Mouse (Mus musculus) embryonic facial prominence, embryonic 14.5 days (tissue): ENCODE data around the gene Sugt1. TPM values are rescaled to one million over a fixed set of nuclear protein-coding genes. Genes with fewer than 3 reads are reported as not detected.

Experiments
- ATAC-seq: fragments of 200-750 bp; cut with Nextera tagmentation; 2 replicates; pipeline ENCODE4 v1.8.0; 2017; ENCODE audit warnings: low read depth, moderate number of reproducible peaks, moderate TSS enrichment
- DNase-seq: peaks from one replicate; pipeline ENCODE4 v3.0.0-alpha.2; 2015; ENCODE audit warnings: low spot score
- H3K27ac ChIP-seq: fragments of 300-500 bp; sonication (generic); replicated peaks from 2 replicates; pipeline ENCODE4 v1.5.1; 2014; ENCODE audit warnings: low read depth, mild to moderate bottlenecking, low read length, moderate library complexity
- H3K27me3 ChIP-seq: fragments of 300-500 bp; sonication (generic); replicated peaks from 2 replicates; pipeline ENCODE4 v1.6.1; 2014; ENCODE audit warnings: low read length; ENCODE audit not compliant: control insufficient read depth, insufficient read depth
- H3K36me3 ChIP-seq: fragments of 300-500 bp; sonication (generic); 2 replicates; pipeline ENCODE4 v1.6.1; 2014; ENCODE audit warnings: low read length, mixed read lengths; ENCODE audit not compliant: control insufficient read depth, insufficient read depth
- H3K4me1 ChIP-seq: fragments of 300-500 bp; sonication (generic); 2 replicates; pipeline ENCODE4 v1.6.1; 2014; ENCODE audit warnings: antibody characterized with exemption, low read length; ENCODE audit not compliant: control insufficient read depth, insufficient read depth
- H3K4me2 ChIP-seq: fragments of 300-500 bp; sonication (generic); 2 replicates; pipeline ENCODE4 v1.6.1; 2014; ENCODE audit warnings: low read depth, mild to moderate bottlenecking, low read length, moderate library complexity, mixed read lengths
- H3K4me3 ChIP-seq: fragments of 300-500 bp; sonication (generic); 2 replicates; pipeline ENCODE4 v1.5.1; 2014; ENCODE audit warnings: low read depth, mild to moderate bottlenecking, low read length
- H3K9ac ChIP-seq: fragments of 300-500 bp; sonication (generic); 2 replicates; pipeline ENCODE4 v1.6.1; 2014; ENCODE audit warnings: low read depth, mild to moderate bottlenecking, low read length, moderate library complexity, mixed read lengths
- H3K9me3 ChIP-seq: fragments of 300-500 bp; sonication (generic); 2 replicates; pipeline ENCODE4 v1.6.1; 2016; ENCODE audit warnings: low read length; ENCODE audit not compliant: control insufficient read depth
- WGBS: fragments of 180-500 bp; shearing (Covaris S2); extraction: QIAGEN DNeasy Blood & Tissue Kit; methylation state at CpG from one replicate; pipeline ENCODE4 v1.1.7; 2014; 5-methylcytosine and 5-hydroxymethylcytosine counted together
- microRNA-seq: library from miRNA; unstranded; fragments of <30 nt; microRNA quantifications from one replicate; pipeline ENCODE4, GENCODE M21; 2016; ENCODE audit warnings: borderline number of aligned reads
- polyA plus RNA-seq: library from polyadenylated mRNA; unstranded; fragments of >200 nt; fragmentation: Nextera tagmentation; extraction: Ambion mirVana; gene quantifications from 2 replicates; pipeline ENCODE4 v1.2.1, GENCODE M21; 2014

Sugt1 gene
- polyA plus RNA-seq, 1 experiment from 2014 or later: 130 TPM

DNA sequence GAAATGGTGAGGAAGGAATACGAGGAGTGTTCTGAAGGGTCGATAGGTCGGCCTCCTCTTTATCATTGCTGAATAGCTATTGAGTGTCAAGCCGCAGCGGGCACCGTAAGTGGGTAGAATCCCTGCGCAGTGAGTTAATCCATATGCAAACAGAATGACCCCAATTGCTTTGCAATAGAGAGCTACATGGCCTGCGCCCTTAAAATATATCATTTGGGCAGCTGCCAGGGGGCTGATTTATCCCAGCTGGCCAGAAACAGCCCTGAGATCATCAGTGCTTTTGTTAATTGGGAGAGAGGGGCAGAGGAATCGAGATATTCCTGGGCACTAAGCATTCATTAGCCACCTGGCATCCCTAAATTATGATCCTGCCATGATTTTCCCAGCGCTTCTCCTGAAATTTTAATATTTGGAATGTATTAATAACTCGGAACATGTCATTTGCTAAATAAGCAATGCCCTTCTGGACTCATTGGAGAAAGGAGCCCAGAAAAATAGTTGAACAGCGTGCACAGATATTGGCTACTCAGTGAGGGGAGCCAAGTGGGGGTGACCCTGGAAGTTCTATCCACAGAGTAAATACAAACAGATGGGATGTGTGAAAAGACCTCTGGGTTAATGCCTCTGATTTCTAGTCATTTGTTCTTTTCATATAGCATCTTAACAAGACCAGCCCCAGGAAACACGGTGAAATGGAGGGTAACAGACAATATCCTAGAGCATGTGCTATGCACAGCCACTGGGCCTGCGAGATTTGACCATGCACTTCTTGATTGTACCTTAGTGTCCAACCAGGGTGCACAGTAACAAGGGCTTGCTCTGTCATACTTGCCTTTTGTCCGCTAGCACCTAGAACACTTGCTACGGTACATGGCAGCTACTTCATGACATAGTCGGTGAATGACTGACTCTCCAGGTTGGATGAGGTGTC lies 85.9 kb downstream of the Sugt1 start:
- H3K9ac ChIP-seq: no peak overlapping the region
- no peak for DNase-seq
- no peaks in the 10 kb centered on the region for H3K9me3 ChIP-seq
- no peak for ATAC-seq
- H3K4me2 ChIP-seq: no peak overlapping the region
- no peak overlapping the region for H3K27ac ChIP-seq
- no peaks in the 10 kb centered on the region for H3K27me3 ChIP-seq
- H3K4me3 ChIP-seq: no peak overlapping the region
- peaks cover 20% of the 10 kb centered on the region for H3K4me1 ChIP-seq
- 70% methylated on average over 17 of the region's 17 CpGs for WGBS
- no peaks in the 10 kb centered on the region for H3K36me3 ChIP-seq

DNA sequence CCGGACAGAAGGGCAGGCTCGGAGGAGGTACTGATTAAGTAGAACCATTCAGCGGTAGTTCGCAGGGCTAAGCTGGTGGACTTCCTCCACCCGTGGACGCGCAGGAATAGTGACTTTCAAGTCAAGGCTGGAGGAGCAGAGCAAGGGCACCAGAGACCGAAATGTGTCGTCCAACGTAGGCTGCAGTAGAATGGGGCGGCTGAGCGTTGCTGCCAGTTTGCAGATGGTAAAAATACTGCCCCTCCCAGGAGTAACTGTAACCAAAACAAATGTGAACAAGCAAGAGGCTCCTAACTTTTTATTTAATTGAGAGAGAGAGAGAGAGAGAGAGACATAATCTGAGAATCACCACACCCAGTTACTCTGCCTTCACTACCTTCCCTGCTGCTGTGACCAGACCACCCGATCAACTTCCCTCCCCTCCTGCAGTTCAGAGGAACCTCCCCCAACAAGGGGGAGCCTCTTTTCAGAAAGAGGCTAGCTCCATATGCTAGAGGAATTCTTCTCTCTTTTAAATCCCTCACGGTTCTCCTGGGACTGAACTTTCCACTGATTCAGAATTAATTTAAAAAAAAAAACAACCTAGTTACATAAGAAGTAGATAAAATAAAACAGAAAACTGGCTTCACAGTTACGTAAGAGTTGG lies 89.7 kb downstream of the Sugt1 start:
- H3K27me3 ChIP-seq: no peaks in the 10 kb centered on the region
- H3K9ac ChIP-seq: peak overlapping the region; percentile 10; the same call in 1 of the 2 replicates
- H3K4me3 ChIP-seq: no peak overlapping the region
- no peaks in the 10 kb centered on the region for H3K9me3 ChIP-seq
- H3K27ac ChIP-seq: peak overlapping the region; percentile 86
- WGBS: 35% methylated on average over 15 of the region's 15 CpGs
- peak overlapping the region; percentile 46 for H3K4me2 ChIP-seq
- peaks cover 21% of the 10 kb centered on the region for H3K4me1 ChIP-seq
- DNase-seq (peak; percentile 87), ATAC-seq (peak; percentile 56)
- H3K36me3 ChIP-seq: no peaks in the 10 kb centered on the region

DNA sequence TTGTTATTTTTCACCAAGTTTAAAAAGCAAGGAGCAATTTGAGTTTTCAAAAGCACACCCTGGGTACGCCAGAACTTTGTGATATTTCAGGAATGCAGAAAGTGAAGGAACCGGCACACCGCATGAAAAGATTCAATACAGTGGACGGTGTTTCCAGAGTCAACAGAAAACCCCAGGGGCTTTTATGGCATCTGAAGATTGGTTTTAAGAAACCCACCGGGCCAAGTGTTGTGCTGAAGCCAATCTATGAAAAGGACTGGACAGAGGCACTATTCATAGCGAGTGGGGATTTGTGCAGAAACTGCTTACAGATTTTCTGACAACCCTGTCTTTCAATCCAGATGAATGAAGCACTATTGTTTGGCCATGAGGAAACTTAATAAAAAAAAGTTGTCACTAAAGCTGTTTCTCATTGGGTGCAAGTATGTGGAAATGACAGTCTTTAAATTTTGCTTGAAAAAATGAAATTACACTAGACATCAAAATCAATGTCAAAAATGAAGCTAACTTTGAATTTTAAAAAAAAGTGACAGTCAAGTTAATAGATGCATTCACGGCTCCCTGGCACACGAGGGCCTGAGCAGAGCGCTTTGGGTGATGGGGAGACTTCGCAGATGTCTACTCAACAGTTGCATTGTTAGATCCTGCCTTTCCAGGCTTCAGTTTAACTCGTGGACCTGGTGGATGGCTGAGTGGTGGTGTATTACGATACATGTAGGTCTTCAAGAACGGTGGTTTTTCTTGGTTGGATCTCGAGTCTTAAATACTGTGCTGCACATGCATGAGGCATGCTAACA lies 90.6 kb downstream of the Sugt1 start:
- Histone ChIP-seq H3K36me3 (no peaks in the 10 kb centered on the region), H3K4me1 (peaks cover 21% of the 10 kb centered on the region), H3K9me3 (no peaks in the 10 kb centered on the region), H3K9ac (no peak overlapping the region), H3K4me2 (peak overlapping the region; percentile 46), H3K27me3 (no peaks in the 10 kb centered on the region), H3K4me3 (no peak overlapping the region), H3K27ac (peak overlapping the region; percentile 86)
- ATAC-seq (peak; percentile 20), DNase-seq (peak; percentile 86)
- 28% methylated on average over 14 of the region's 14 CpGs for WGBS

DNA sequence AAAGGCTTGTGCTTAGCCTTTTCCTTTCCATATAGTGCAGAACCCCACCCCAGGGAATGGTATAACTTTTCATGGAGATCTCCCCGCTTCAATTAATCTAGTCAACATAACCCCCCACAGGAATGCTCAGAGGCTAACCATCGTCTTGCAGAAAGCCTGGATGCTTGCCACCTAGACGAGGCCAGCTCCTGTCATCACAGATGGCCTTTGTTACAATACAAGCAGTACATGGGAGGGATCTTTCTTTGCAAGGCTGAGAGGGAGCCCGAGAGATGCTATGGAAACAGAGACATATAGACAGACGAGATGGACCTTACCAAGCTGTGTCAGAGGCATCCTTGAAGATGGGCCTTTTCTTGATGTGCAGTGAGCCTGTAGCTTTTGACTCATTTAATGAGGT lies 93.2 kb downstream of the Sugt1 start:
- H3K27me3 ChIP-seq: no peaks in the 10 kb centered on the region
- H3K27ac ChIP-seq: no peak overlapping the region
- H3K9ac ChIP-seq: no peak overlapping the region
- peaks cover 24% of the 10 kb centered on the region for H3K4me1 ChIP-seq
- H3K4me3 ChIP-seq: no peak overlapping the region
- no peak for ATAC-seq
- H3K4me2 ChIP-seq: no peak overlapping the region
- H3K36me3 ChIP-seq: no peaks in the 10 kb centered on the region
- WGBS: 44% methylated on average over 5 of the region's 5 CpGs
- H3K9me3 ChIP-seq: no peaks in the 10 kb centered on the region
- no peak for DNase-seq

Small RNAs within 50 kb of the gene (microRNA-seq; reads per million reads assigned to microRNA genes)
- not detected for gene Gm27857

Other genes starting within 250 kb of the Sugt1 start
- gene Naa16, start 196.9 kb upstream of the Sugt1 start, polyA plus RNA-seq: 30.2 and 34.2 TPM in 2 replicates
- gene Mtrf1, start 189.9 kb upstream of the Sugt1 start, polyA plus RNA-seq: 8.3 and 9.7 TPM in 2 replicates
- 13.8 and 15.4 TPM in 2 replicates for gene Kbtbd7, start 161.2 kb upstream of the Sugt1 start, polyA plus RNA-seq
- gene Kbtbd6, start 135.9 kb upstream of the Sugt1 start, polyA plus RNA-seq: 2.4 TPM in 2 replicates
- 12.7 and 13.6 TPM in 2 replicates for gene Elf1, start 106.5 kb upstream of the Sugt1 start, polyA plus RNA-seq
- gene Wbp4, start 106.2 kb upstream of the Sugt1 start, polyA plus RNA-seq: 39.6 and 46.0 TPM in 2 replicates
- 125 and 186 TPM in 2 replicates for gene Cnmd, start 74.5 kb downstream of the Sugt1 start, polyA plus RNA-seq
- gene Pcdh8, start 183.6 kb downstream of the Sugt1 start, polyA plus RNA-seq: 2.1 and 3.1 TPM in 2 replicates